Mouse (Mus musculus): Measurements from ENCODE around the gene Sh2b3. TPM values are rescaled to one million over a fixed set of nuclear protein-coding genes. Genes with fewer than 3 reads are reported as not detected.

The Sh2b3 gene
- total and polyA plus RNA-seq, 3 experiments, result 16.3 to 122 (median 20.4) TPM

DNA sequence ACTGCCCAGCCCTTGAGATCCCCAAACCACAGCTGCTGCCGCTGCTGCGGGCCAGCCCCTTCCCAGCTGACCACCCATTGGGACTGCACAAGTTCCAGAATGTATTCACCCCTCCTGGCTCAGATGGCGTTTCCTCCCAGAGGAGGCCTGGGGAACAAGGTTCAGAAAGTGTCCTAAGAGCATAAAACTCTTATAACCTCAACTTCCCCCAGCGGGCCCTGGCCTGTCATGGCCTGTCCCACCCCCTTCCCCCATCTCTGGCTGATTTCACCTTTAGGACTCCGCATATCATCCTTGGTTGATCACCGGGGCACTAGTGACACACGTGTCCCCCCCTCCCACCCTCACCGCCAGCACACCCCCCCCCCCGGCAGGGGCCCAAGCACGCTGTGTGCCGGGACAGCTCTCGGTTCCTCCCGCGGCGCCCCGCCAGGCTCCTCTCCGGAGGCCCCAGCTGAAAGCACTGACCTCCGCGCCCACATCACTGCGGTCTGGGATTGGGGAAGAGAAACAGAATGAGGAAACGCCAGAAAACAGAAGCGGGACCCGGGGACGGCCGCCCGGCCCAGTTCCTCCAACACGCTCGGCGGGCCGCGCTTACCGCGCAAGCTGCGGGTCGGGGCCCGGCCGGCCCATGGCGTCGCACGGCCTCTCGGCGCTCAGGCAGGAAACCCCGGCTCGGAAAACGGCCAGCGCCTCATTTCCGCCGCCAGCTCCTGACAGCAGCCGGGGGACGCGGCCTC lies 1.3 kb downstream of the Sh2b3 start:
- ATAC-seq (ENCODE audit: extremely low read depth, insufficient number of reproducible peaks, low FRiP score, poor library complexity, severe bottlenecking), result no peak
- Histone ChIP-seq H3K4me3 (ENCODE audit: low read depth, low read length) (peak overlapping the region; percentile 88), H3K4me1 (ENCODE audit: insufficient read depth, low read depth, low read length) (peaks cover 70% of the 10 kb centered on the region), H3K36me3 (replicated peaks) (peaks cover 42% of the 10 kb centered on the region), H3K9me3 (replicated peaks) (no peaks in the 10 kb centered on the region), H3K27me3 (ENCODE audit: insufficient read depth, low read length) (no peaks in the 10 kb centered on the region)
- peak; percentile 66 for DNase-seq (ENCODE audit: low spot score)
- TF ChIP-seq CTCF (IDR thresholded peaks at IDR 0.05; ENCODE audit: low read depth, low read length) (no peak), GATA1 (IDR thresholded peaks at IDR 0.05; ENCODE audit: borderline replicate concordance, low read length) (no peak), GATA2 (IDR thresholded peaks at IDR 0.05; ENCODE audit: borderline replicate concordance, low read depth, low read length) (no peak), POLR2AphosphoS5 (IDR thresholded peaks at IDR 0.05; ENCODE audit: insufficient replicate concordance, low read depth, low read length) (no peak), TAL1 (conservative IDR thresholded peaks at IDR 0.05; ENCODE audit: low read depth, low read length) (no peak)

DNA sequence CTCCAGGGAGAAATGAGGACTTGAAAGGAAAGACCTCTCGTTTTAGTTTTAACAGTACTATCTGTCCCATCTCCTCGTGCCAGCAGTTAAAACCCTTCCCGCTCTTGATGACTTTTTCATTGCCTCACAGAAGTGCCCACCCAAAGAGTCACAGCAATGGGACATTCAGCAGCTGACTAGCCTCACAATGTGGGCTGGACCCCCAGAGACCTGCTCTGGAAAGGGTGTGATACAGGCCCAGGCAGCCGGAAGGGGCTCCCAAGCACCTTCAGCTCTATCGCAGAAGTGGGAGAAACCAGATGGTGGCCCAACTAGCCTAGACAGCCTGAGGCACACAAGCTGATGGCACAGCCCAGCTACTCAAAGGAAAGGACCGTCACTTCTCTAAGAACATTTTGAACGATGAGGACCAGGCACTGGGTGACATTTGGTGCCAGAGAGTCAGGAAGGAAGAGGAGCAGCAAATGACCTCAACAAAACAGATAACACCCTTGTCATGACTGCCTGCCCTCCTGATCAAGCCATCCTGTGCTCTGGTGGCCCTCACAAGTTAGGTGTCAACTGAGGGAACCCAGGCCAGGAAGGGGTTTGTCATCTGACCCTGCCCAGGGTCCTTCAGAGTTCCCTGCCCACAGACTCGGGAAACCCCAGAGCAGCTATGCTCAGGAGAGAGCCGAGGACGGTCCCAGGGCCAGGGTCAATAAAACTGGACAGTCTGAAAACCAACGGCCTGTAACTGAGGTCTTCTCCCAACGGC lies 2.3 kb downstream of the Sh2b3 start:
- DNase-seq (ENCODE audit: low spot score), result no peak
- H3K4me1 ChIP-seq (ENCODE audit: insufficient read depth, low read depth, low read length), result peaks cover 78% of the 10 kb centered on the region
- no peak for ATAC-seq (ENCODE audit: extremely low read depth, insufficient number of reproducible peaks, low FRiP score, poor library complexity, severe bottlenecking)

DNA sequence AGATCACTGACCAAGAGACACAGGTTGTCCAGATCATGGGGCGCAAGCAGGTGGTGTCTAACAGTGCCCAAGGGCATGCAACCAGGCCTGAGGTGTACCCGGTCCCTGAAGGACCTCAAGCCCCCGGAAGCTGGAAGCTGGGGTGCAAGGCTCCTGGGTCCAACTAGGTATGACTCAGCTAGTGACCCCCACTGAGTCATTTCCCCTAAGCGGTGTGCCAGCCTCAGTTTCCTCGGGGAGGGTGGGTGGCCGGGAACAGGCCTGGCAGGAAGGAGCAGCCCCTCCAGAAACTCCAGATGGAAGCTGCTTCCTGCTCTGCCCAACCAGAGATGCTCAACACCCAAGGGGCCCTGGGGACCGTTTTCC lies 3.2 kb downstream of the Sh2b3 start:
- Histone ChIP-seq H3K9me3 (replicated peaks) (0 out of 2 replicates have a peak, but pooled peaks cover under 1% of the 10 kb centered on the region), H3K4me1 (ENCODE audit: insufficient read depth, low read depth, low read length) (peaks cover 75% of the 10 kb centered on the region), H3K27me3 (ENCODE audit: insufficient read depth, low read length) (no peaks in the 10 kb centered on the region), H3K36me3 (replicated peaks) (peaks cover 60% of the 10 kb centered on the region), H3K4me3 (ENCODE audit: low read depth, low read length) (peak overlapping the region; percentile 60; the same call in 1 of the 2 replicates)
- ATAC-seq (ENCODE audit: extremely low read depth, insufficient number of reproducible peaks, low FRiP score, poor library complexity, severe bottlenecking) (no peak), DNase-seq (ENCODE audit: low spot score) (no peak)
- no peak for TF ChIP-seq TAL1 (conservative IDR thresholded peaks at IDR 0.05; ENCODE audit: low read depth, low read length)
- TF ChIP-seq CTCF (IDR thresholded peaks at IDR 0.05; ENCODE audit: low read depth, low read length), result no peak
- no peak for TF ChIP-seq POLR2AphosphoS5 (IDR thresholded peaks at IDR 0.05; ENCODE audit: insufficient replicate concordance, low read depth, low read length)
- TF ChIP-seq GATA2 (IDR thresholded peaks at IDR 0.05; ENCODE audit: borderline replicate concordance, low read depth, low read length), result no peak
- TF ChIP-seq GATA1 (IDR thresholded peaks at IDR 0.05; ENCODE audit: borderline replicate concordance, low read length), result no peak

More for the DNA sequence above, 2.3 kb downstream of the Sh2b3 start:
- Histone ChIP-seq H3K27me3 (ENCODE audit: insufficient read depth, low read length) (no peaks in the 10 kb centered on the region), H3K36me3 (replicated peaks) (peaks cover 51% of the 10 kb centered on the region), H3K9me3 (replicated peaks) (no peaks in the 10 kb centered on the region), H3K4me3 (ENCODE audit: low read depth, low read length) (peak overlapping the region; percentile 88)
- no peak for TF ChIP-seq GATA2 (IDR thresholded peaks at IDR 0.05; ENCODE audit: borderline replicate concordance, low read depth, low read length)
- no peak for TF ChIP-seq POLR2AphosphoS5 (IDR thresholded peaks at IDR 0.05; ENCODE audit: insufficient replicate concordance, low read depth, low read length)
- TF ChIP-seq GATA1 (IDR thresholded peaks at IDR 0.05; ENCODE audit: borderline replicate concordance, low read length), result no peak
- no peak for TF ChIP-seq CTCF (IDR thresholded peaks at IDR 0.05; ENCODE audit: low read depth, low read length)
- TF ChIP-seq TAL1 (conservative IDR thresholded peaks at IDR 0.05; ENCODE audit: low read depth, low read length), result no peak

DNA sequence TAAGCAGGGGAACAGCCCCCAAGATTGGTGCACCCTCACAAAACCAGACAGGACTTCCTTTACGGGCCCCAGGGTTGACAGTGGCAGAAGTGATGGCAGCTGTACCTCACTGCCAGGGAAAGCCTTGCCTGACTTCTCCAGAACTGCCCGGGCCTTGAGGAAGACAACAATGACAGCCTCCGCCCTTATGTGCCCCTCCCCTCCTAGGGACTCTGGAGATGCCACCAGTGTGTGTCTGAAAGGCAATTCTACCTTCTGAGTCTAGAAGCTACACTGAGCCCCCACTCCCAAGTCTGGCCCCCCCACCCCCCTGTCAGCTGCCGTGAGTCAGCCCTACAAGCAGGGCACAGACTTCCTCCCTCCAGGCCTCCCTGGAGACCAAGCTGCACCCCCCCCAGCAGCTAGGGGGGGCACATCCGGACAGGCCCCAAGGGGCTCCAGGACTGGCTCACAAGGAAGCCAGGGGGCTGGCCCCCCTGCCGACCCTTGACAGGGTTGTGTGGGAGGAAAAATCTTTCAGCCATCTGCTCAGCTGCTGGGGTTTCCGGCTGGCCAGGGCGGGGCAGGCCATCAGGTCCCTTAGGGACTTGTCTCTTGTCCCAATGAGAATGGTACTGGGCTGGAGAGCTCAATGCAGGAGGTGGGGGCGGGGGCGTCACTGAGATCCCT lies 3.7 kb downstream of the Sh2b3 start:
- ATAC-seq (ENCODE audit: extremely low read depth, insufficient number of reproducible peaks, low FRiP score, poor library complexity, severe bottlenecking) (peak; percentile 22; the same call in 1 of the 2 replicates), DNase-seq (ENCODE audit: low spot score) (peak; percentile 72)
- Histone ChIP-seq H3K9me3 (replicated peaks) (peaks cover 5% of the 10 kb centered on the region), H3K4me1 (ENCODE audit: insufficient read depth, low read depth, low read length) (peaks cover 70% of the 10 kb centered on the region), H3K36me3 (replicated peaks) (peaks cover 65% of the 10 kb centered on the region), H3K4me3 (ENCODE audit: low read depth, low read length) (peak overlapping the region; percentile 60; the same call in 1 of the 2 replicates), H3K27me3 (ENCODE audit: insufficient read depth, low read length) (no peaks in the 10 kb centered on the region)
- TF ChIP-seq POLR2AphosphoS5 (IDR thresholded peaks at IDR 0.05; ENCODE audit: insufficient replicate concordance, low read depth, low read length), result no peak
- no peak for TF ChIP-seq GATA1 (IDR thresholded peaks at IDR 0.05; ENCODE audit: borderline replicate concordance, low read length)
- TF ChIP-seq GATA2 (IDR thresholded peaks at IDR 0.05; ENCODE audit: borderline replicate concordance, low read depth, low read length), result no peak
- TF ChIP-seq CTCF (IDR thresholded peaks at IDR 0.05; ENCODE audit: low read depth, low read length), result no peak
- TF ChIP-seq TAL1 (conservative IDR thresholded peaks at IDR 0.05; ENCODE audit: low read depth, low read length), result no peak

DNA sequence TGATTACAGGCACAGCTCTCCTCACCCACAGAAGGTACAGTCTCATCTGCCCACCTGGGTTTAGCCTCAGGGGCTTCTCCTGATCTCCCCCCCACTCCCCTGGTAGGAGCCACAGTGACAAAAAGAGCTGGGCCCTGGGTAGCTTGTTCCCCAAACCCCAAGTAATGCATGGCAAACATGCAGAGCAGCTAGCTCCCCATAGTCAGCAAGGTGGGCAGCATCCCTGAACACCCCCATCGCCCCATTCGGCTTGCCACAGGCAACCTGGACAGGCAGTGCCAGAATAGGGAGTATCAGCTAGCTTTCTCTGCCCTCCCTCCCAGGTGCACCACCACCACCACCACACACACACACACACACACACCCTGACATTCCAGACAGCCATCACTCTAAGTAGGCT lies 4.3 kb downstream of the Sh2b3 start:
- Histone ChIP-seq H3K4me3 (ENCODE audit: low read depth, low read length) (peak overlapping the region; percentile 60; the same call in 1 of the 2 replicates), H3K4me1 (ENCODE audit: insufficient read depth, low read depth, low read length) (peaks cover 65% of the 10 kb centered on the region), H3K36me3 (replicated peaks) (peaks cover 71% of the 10 kb centered on the region), H3K27me3 (ENCODE audit: insufficient read depth, low read length) (no peaks in the 10 kb centered on the region), H3K9me3 (replicated peaks) (peaks cover 10% of the 10 kb centered on the region)
- TF ChIP-seq POLR2AphosphoS5 (IDR thresholded peaks at IDR 0.05; ENCODE audit: insufficient replicate concordance, low read depth, low read length), result no peak
- no peak for TF ChIP-seq TAL1 (conservative IDR thresholded peaks at IDR 0.05; ENCODE audit: low read depth, low read length)
- TF ChIP-seq GATA2 (IDR thresholded peaks at IDR 0.05; ENCODE audit: borderline replicate concordance, low read depth, low read length), result no peak
- no peak for TF ChIP-seq CTCF (IDR thresholded peaks at IDR 0.05; ENCODE audit: low read depth, low read length)
- TF ChIP-seq GATA1 (IDR thresholded peaks at IDR 0.05; ENCODE audit: borderline replicate concordance, low read length), result no peak
- ATAC-seq (ENCODE audit: extremely low read depth, insufficient number of reproducible peaks, low FRiP score, poor library complexity, severe bottlenecking) (no peak), DNase-seq (ENCODE audit: low spot score) (no peak)
